Mouse (Mus musculus) embryonic fibroblast, embryonic 13.5 days (primary cell): Measurements from ENCODE around the gene Ndufa6.

Experiments
- CTCF ChIP-seq: IDR thresholded peaks from 2 replicates; pipeline ENCODE4 v1.5.1; 2011; ENCODE audit warnings: mild to moderate bottlenecking, control low read depth, low read length, moderate library complexity, borderline replicate concordance; ENCODE audit not compliant: insufficient read depth
- POLR2A ChIP-seq: IDR thresholded peaks from 2 replicates; pipeline ENCODE4 v1.6.1; 2011; ENCODE audit warnings: low read depth, mild to moderate bottlenecking, control low read depth, low read length, moderate library complexity

DNA sequence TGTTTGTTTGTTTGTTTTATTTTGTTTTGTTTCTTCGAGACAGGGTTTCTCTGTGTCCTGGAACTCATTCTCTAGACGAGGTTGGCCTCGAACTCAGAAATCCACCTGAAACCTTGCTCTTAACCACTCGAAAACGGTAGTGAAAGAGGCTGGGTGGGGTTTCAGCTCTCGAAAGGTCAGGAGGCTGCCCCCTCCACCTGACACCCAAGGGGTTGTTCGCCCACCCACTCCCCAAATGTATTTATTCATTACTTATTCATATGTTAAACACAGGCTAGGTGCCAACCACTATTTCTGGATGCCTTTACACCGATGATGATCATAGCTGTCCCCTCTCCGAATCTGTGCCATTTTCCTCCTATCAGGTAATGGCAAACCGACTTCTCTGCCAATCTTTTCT is 15.0 kb downstream of the Ndufa6 start:
- TF ChIP-seq CTCF (no peak), POLR2A (no peak)
